25 mouse cellular contexts compared by ENCODE assay signal in genomic region chr16:67575557-67575956, GRCm38 (mm10). TPM values are rescaled to one million over a fixed set of nuclear protein-coding genes. Genes with fewer than 3 reads are reported as not detected.
DNase-seq lines count a peak whose midpoint lies in the region; ATAC-seq and TF ChIP-seq lines count a peak whose summit lies in the region.
"Had no signal": no experiment of that assay in that cellular context is flagged by ENCODE, and none has a peak within 500 bp of the region (broad histone marks: within the 10 kb centered on the region; RNA-seq: fewer than 3 reads in every experiment).

No protein-coding gene starts in this region.

- no peak for TF ChIP-seq POLR2A in kidney, adult 2 months (IDR thresholded peaks at IDR 0.05; ENCODE audit: low read depth, low read length)

- peaks cover 16% of the 10 kb centered on the region; the same call in 1 of the 2 replicates for H3K4me1 ChIP-seq in forebrain, embryonic 15.5 days
- H3K4me1 ChIP-seq in forebrain, embryonic 11.5 days (replicated peaks; ENCODE audit: control insufficient read depth, insufficient read depth, low read length), result no peaks in the 10 kb centered on the region
- H3K4me1 ChIP-seq in forebrain, embryonic 16.5 days (replicated peaks; ENCODE audit: control insufficient read depth, insufficient read depth, low read length), result peaks cover 3% of the 10 kb centered on the region; the same call in 1 of the 2 replicates
- H3K4me1 ChIP-seq in kidney, adult 2 months (ENCODE audit: control insufficient read depth, insufficient read depth, low read length), result no peaks in the 10 kb centered on the region
- H3K4me1 ChIP-seq: heart, embryonic 13.5 days had no signal

- H3K27ac ChIP-seq in forebrain, embryonic 15.5 days (replicated peaks), result peak overlapping the region; percentile 60
- no peak overlapping the region for H3K27ac ChIP-seq in forebrain, embryonic 11.5 days (ENCODE audit: low read depth, low read length)
- H3K27ac ChIP-seq in left cerebral cortex, adult 2 months, result peak overlapping the region; percentile 21; the same call in 1 of the 2 replicates
- H3K27ac ChIP-seq in forebrain, embryonic 16.5 days (ENCODE audit: low read length), result no peak overlapping the region; the same call in 1 of the 2 replicates
- no peak overlapping the region for H3K27ac ChIP-seq in gastrocnemius, adult 2 months
- H3K27ac ChIP-seq in kidney, adult 2 months (ENCODE audit: insufficient read depth, low read depth, low read length), result no peak overlapping the region
- H3K27ac ChIP-seq: heart, embryonic 13.5 days; hindbrain, embryonic 14.5 days; hindbrain, postnatal 0 days had no signal

- no peak overlapping the region for H3K4me3 ChIP-seq in forebrain, embryonic 15.5 days
- no peak overlapping the region for H3K4me3 ChIP-seq in forebrain, embryonic 11.5 days (ENCODE audit: low read depth, low read length)
- H3K4me3 ChIP-seq in left cerebral cortex, adult 2 months, result no peak overlapping the region
- no peak overlapping the region for H3K4me3 ChIP-seq in forebrain, embryonic 16.5 days (replicated peaks; ENCODE audit: low read length)
- no peak overlapping the region for H3K4me3 ChIP-seq in gastrocnemius, adult 2 months
- H3K4me3 ChIP-seq in kidney, adult 2 months (ENCODE audit: insufficient read depth, low read depth, low read length), result no peak overlapping the region
- H3K4me3 ChIP-seq: heart, embryonic 13.5 days had no signal

- WGBS in forebrain, embryonic 15.5 days, result 48% methylated on average over 5 of the region's 5 CpGs
- 82% methylated on average over 5 of the region's 5 CpGs for WGBS in forebrain, embryonic 11.5 days
- WGBS in forebrain, embryonic 16.5 days, result 41% methylated on average over 5 of the region's 5 CpGs
- WGBS in kidney, adult 2 months, result 52% methylated on average over 5 of the region's 5 CpGs

- H3K4me2 ChIP-seq in forebrain, embryonic 15.5 days (replicated peaks), result no peak overlapping the region
- no peak overlapping the region for H3K4me2 ChIP-seq in forebrain, embryonic 11.5 days (ENCODE audit: low read depth, low read length, severe bottlenecking)
- H3K4me2 ChIP-seq in forebrain, embryonic 16.5 days (ENCODE audit: low read length), result no peak overlapping the region
- H3K4me2 ChIP-seq: heart, embryonic 13.5 days; hindbrain, embryonic 14.5 days had no signal

- H3K36me3 ChIP-seq in forebrain, embryonic 15.5 days, result no peaks in the 10 kb centered on the region
- H3K36me3 ChIP-seq in forebrain, embryonic 11.5 days (ENCODE audit: control insufficient read depth, insufficient read depth, low read length), result no peaks in the 10 kb centered on the region
- no peaks in the 10 kb centered on the region for H3K36me3 ChIP-seq in forebrain, embryonic 16.5 days (ENCODE audit: control insufficient read depth, insufficient read depth)
- no peaks in the 10 kb centered on the region for H3K36me3 ChIP-seq in kidney, adult 2 months (ENCODE audit: control insufficient read depth, insufficient read depth, low read length)
- H3K36me3 ChIP-seq: heart, embryonic 13.5 days had no signal

- DNase-seq in forebrain, embryonic 11.5 days (ENCODE audit: low spot score), result no peak
- no peak for DNase-seq in left cerebral cortex, adult 2 months (ENCODE audit: extremely low spot score in 1 of 2, low spot score in 2 of 2)
- DNase-seq in left cerebral cortex, adult 18-20 months (ENCODE audit: low spot score in 2 of 2), result no peak
- DNase-seq in gastrocnemius, adult 2 months, result no peak
- DNase-seq in kidney, adult 2 months, result no peak
- DNase-seq: adrenal gland, adult 2 months; adrenal gland, postnatal 14 days; cerebellum, adult 18-20 months; cerebellum, adult 9-10 months; cerebellum, postnatal 14 days; gastrocnemius, postnatal 25 days; heart, adult 18-20 months; heart, postnatal 14 days; heart, postnatal 4 days; kidney, adult 18-20 months had no signal

- TF ChIP-seq CTCF in left cerebral cortex, adult 2 months (IDR thresholded peaks at IDR 0.05), result no peak
- TF ChIP-seq CTCF in gastrocnemius, adult 2 months (IDR thresholded peaks at IDR 0.05), result no peak
- no peak for TF ChIP-seq CTCF in kidney, adult 2 months (conservative IDR thresholded peaks at IDR 0.05; ENCODE audit: insufficient read depth, insufficient read length, low read depth, low read length)

- peak; percentile 51; the same call in 1 of the 2 replicates for ATAC-seq in forebrain, embryonic 15.5 days (replicated peaks)
- ATAC-seq in forebrain, embryonic 11.5 days (replicated peaks; ENCODE audit: low FRiP score), result no peak
- ATAC-seq in forebrain, embryonic 16.5 days, result peak; percentile 66
- ATAC-seq: CD4-positive, CD25-positive, alpha-beta regulatory T cell, adult 4 months; hindbrain, postnatal 0 days; inflammation-experienced regulatory T-cells, adult 6 months; intestine, embryonic 16.5 days had no signal

- no peak overlapping the region for H3K9ac ChIP-seq in forebrain, embryonic 15.5 days (replicated peaks)
- H3K9ac ChIP-seq in forebrain, embryonic 11.5 days (ENCODE audit: low read length), result no peak overlapping the region
- H3K9ac ChIP-seq in forebrain, embryonic 16.5 days (replicated peaks; ENCODE audit: low read depth, low read length), result no peak overlapping the region
- H3K9ac ChIP-seq: heart, embryonic 13.5 days; hindbrain, embryonic 14.5 days had no signal

- intact Hi-C loops in left cerebral cortex, adult 2 months (cut with DNase I), result no loop called here
- intact Hi-C loops in gastrocnemius, adult 2 months (cut with DNase I), result no loop called here

- H3K9me3 ChIP-seq in forebrain, embryonic 15.5 days, result no peaks in the 10 kb centered on the region
- no peaks in the 10 kb centered on the region for H3K9me3 ChIP-seq in forebrain, embryonic 11.5 days (ENCODE audit: control insufficient read depth, low read length)
- H3K9me3 ChIP-seq in forebrain, embryonic 16.5 days (ENCODE audit: control insufficient read depth, low read length), result no peaks in the 10 kb centered on the region
- H3K9me3 ChIP-seq: heart, embryonic 13.5 days had no signal

- no peaks in the 10 kb centered on the region for H3K27me3 ChIP-seq in forebrain, embryonic 15.5 days
- no peaks in the 10 kb centered on the region for H3K27me3 ChIP-seq in forebrain, embryonic 11.5 days (ENCODE audit: control insufficient read depth, insufficient read depth, low read length)
- H3K27me3 ChIP-seq in forebrain, embryonic 16.5 days (replicated peaks; ENCODE audit: control insufficient read depth, insufficient read depth, low read length), result no peaks in the 10 kb centered on the region
- no peaks in the 10 kb centered on the region for H3K27me3 ChIP-seq in kidney, adult 2 months (replicated peaks; ENCODE audit: control insufficient read depth, insufficient read depth, low read length)
- H3K27me3 ChIP-seq: heart, embryonic 13.5 days had no signal

RNA-seq across cellular contexts. Expression of gene Cadm2, which starts 45.2 kb away (rescaled TPM):
- polyA plus RNA-seq in forebrain, embryonic 15.5 days (2015; fragmentation: Nextera tagmentation; extraction: Ambion mirVana), result 36.4 and 37.3 TPM in 2 replicates
- polyA plus RNA-seq in forebrain, embryonic 11.5 days (2014; fragmentation: Nextera tagmentation; extraction: Ambion mirVana), result 4.7 and 5.2 TPM in 2 replicates
- total RNA-seq in left cerebral cortex, adult 2 months (2021), result 100 to 1,000 TPM; 230 to 245 TPM
- total RNA-seq in left cerebral cortex, adult 18-20 months (2021), result 100 to 1,000 TPM; 192 to 198 TPM
- 40.6 and 46.9 TPM in 2 replicates for polyA plus RNA-seq in forebrain, embryonic 16.5 days (2015; fragmentation: Nextera tagmentation; extraction: Ambion mirVana)
- total RNA-seq in gastrocnemius, adult 2 months (2021), result under 1 TPM; 0.23 to 0.33 TPM
- polyA plus RNA-seq in kidney, adult 2 months (2012; rRNA removed), result 0.12 and 0.27 TPM in 2 replicates
- total RNA-seq: MEL had no signal
- polyA plus RNA-seq: C2C12 had no signal

Comparison
In these comparisons a context has a peak if more than half of its experiments do, and no peak if none do; other contexts are left out.
1. H3K27ac ChIP-seq: peak in forebrain, embryonic 15.5 days (single experiment) and left cerebral cortex, adult 2 months (single experiment); none in forebrain, embryonic 11.5 days (single experiment), forebrain, embryonic 16.5 days (single experiment), gastrocnemius, adult 2 months (single experiment) and kidney, adult 2 months (single experiment).